Mouse (Mus musculus) brain, embryonic 14.5 days (tissue): ENCODE data around the gene Srebf2.

Source experiments
- CTCF ChIP-seq: fragments of 200-500 bp; IDR thresholded peaks from 2 replicates; pipeline ENCODE4 v1.5.1; 2012; ENCODE audit warnings: inconsistent platforms, mild to moderate bottlenecking, moderate library complexity, borderline replicate concordance; ENCODE audit not compliant: insufficient read depth, insufficient read length; ENCODE audit errors: extremely low read depth
- POLR2A ChIP-seq: fragments of 200-500 bp; IDR thresholded peaks from 2 replicates; pipeline ENCODE4 v1.6.1; 2012; ENCODE audit warnings: mild to moderate bottlenecking, inconsistent platforms, borderline replicate concordance; ENCODE audit not compliant: poor library complexity, insufficient read depth, insufficient read length, severe bottlenecking; ENCODE audit errors: extremely low read depth

DNA sequence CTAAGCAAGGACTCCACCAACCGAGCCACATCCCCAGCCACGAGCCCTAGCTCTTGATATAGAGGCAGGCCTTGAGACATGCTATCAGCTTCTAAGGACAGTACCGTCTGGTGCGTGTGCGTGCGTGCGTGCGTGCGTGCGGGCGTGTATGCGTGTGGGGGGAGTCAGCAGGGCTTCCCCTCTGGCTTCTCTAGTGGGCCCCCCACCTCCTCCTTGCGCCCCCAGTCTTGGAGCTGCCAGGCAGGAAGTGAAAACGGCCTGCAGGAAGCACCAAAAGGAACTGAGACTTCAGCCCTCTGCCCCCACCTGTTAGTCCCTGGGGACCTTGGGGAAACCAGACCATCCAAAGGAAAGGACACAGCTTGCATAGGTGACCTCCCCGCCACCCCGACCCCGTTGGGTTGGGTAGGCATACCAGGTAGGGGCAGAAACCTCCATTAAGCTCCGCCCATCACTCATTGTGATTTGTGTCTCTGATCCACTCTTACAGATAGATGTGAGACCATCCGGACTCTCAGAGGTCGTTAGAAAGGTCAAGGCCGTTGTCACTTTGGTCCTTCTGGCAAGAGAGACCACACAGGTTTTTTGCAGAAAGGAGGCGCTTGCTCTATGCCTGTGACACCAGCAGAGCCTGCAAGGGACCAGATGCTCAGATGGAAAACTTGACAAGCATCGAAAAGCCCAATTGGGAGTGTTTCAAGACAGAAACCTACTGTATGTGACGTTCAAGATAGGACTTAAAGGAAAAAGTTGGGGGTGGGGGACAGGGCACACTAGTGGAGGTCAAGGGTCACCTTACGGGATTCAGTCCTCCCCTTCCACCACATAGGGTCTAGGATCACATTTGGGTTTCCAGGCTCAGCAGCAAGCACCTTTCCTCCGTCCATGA lies 72.0 kb downstream of the Srebf2 start:
- TF ChIP-seq POLR2A (no peak), CTCF (no peak)
